Mouse (Mus musculus): Measurements from ENCODE around the gene Abca9. TPM values are rescaled to one million over a fixed set of nuclear protein-coding genes. Genes with fewer than 3 reads are reported as not detected.

Gene Abca9
- polyA plus RNA-seq, 1 experiment from 2014 or later, result 3.5 TPM

Other genes with a start within 250 kb of the Abca9 start
- gene Abca8b, start 172.4 kb downstream of the Abca9 start, polyA plus RNA-seq (2015; fragmentation: Nextera tagmentation; extraction: Ambion mirVana), result 1.1 and 1.3 TPM in 2 replicates
- 0.34 and 0.47 TPM in 2 replicates for gene Abca8a, start 72.2 kb downstream of the Abca9 start, polyA plus RNA-seq (2015; fragmentation: Nextera tagmentation; extraction: Ambion mirVana)
- gene Abca6, start 83.6 kb upstream of the Abca9 start, polyA plus RNA-seq (2015; fragmentation: Nextera tagmentation; extraction: Ambion mirVana), result 0.12 and 0.34 TPM in 2 replicates
- 8.7 TPM in 2 replicates for gene Abca5, start 169.5 kb upstream of the Abca9 start, polyA plus RNA-seq (2015; fragmentation: Nextera tagmentation; extraction: Ambion mirVana)
- gene Map2k6, start 230.9 kb upstream of the Abca9 start, polyA plus RNA-seq (2015; fragmentation: Nextera tagmentation; extraction: Ambion mirVana), result 26.6 and 33.6 TPM in 2 replicates

Data from hindbrain, embryonic 13.5 days (tissue).